8 mouse cellular contexts compared by ENCODE assay signal in genomic region chr3:27859161-27859561, GRCm38 (mm10). TPM values are rescaled to one million over a fixed set of nuclear protein-coding genes. Genes with fewer than 3 reads are reported as not detected.
A peak's percentile ranks its signal among the peaks of the same experiment; 100 is the strongest.
DNase-seq lines count a peak whose midpoint lies in the region; ATAC-seq lines count a peak whose summit lies in the region.

No protein-coding gene starts in this region.

- H3K9ac ChIP-seq in hindbrain, embryonic 11.5 days (ENCODE audit: low read depth, low read length) = no peak overlapping the region
- H3K9ac ChIP-seq in liver, embryonic 15.5 days = no peak overlapping the region
- no peak overlapping the region for H3K9ac ChIP-seq in stomach, embryonic 14.5 days (replicated peaks; ENCODE audit: low read depth, low read length)

- no peak for ATAC-seq in hindbrain, embryonic 11.5 days (ENCODE audit: low FRiP score)
- no peak for ATAC-seq in liver, embryonic 15.5 days (ENCODE audit: insufficient read depth)
- ATAC-seq in stomach, embryonic 14.5 days (ENCODE audit: insufficient number of reproducible peaks, insufficient read depth, low FRiP score, low read depth) = peak; percentile 63
- ATAC-seq in megakaryocyte-erythroid progenitor cell, adult 5-6 weeks (replicated peaks; ENCODE audit: low FRiP score, low TSS enrichment, poor library complexity, severe bottlenecking) = no peak
- ATAC-seq in cerebellum, adult (ENCODE audit: insufficient number of reproducible peaks, low FRiP score, low TSS enrichment) = no peak

- H3K27me3 ChIP-seq in hindbrain, embryonic 11.5 days (ENCODE audit: control insufficient read depth, insufficient read depth, low read length) = no peaks in the 10 kb centered on the region
- H3K27me3 ChIP-seq in liver, embryonic 15.5 days = no peaks in the 10 kb centered on the region
- H3K27me3 ChIP-seq in stomach, embryonic 14.5 days (ENCODE audit: control insufficient read depth, insufficient read depth, low read length) = no peaks in the 10 kb centered on the region

- WGBS in hindbrain, embryonic 11.5 days = 11% methylated on average over 5 of the region's 5 CpGs
- 16% methylated on average over 5 of the region's 5 CpGs for WGBS in liver, embryonic 15.5 days (ENCODE audit: insufficient replicate concordance)
- WGBS in stomach, embryonic 14.5 days = 3% methylated on average over 5 of the region's 5 CpGs

- no peak overlapping the region for H3K4me3 ChIP-seq in hindbrain, embryonic 11.5 days (ENCODE audit: low read depth, low read length)
- no peak overlapping the region for H3K4me3 ChIP-seq in liver, embryonic 15.5 days (replicated peaks)
- H3K4me3 ChIP-seq in stomach, embryonic 14.5 days (ENCODE audit: low read depth, low read length) = no peak overlapping the region

- H3K9me3 ChIP-seq in hindbrain, embryonic 11.5 days (ENCODE audit: control insufficient read depth, low read length) = no peaks in the 10 kb centered on the region
- no peaks in the 10 kb centered on the region for H3K9me3 ChIP-seq in liver, embryonic 15.5 days (replicated peaks)
- H3K9me3 ChIP-seq in stomach, embryonic 14.5 days (ENCODE audit: control insufficient read depth, low read depth, low read length) = no peaks in the 10 kb centered on the region

- H3K4me2 ChIP-seq in hindbrain, embryonic 11.5 days (replicated peaks; ENCODE audit: low read depth, low read length) = no peak overlapping the region
- H3K4me2 ChIP-seq in liver, embryonic 15.5 days = peak overlapping the region; percentile 16; the same call in 1 of the 2 replicates
- H3K4me2 ChIP-seq in stomach, embryonic 14.5 days (replicated peaks; ENCODE audit: low read depth, low read length) = peak overlapping the region; percentile 3; the same call in 1 of the 2 replicates

- peak; percentile 10 for DNase-seq in urinary bladder, postnatal 14 days (ENCODE audit: low spot score)
- no peak for DNase-seq in urinary bladder, postnatal 25 days (ENCODE audit: low spot score)
- DNase-seq in hindbrain, embryonic 11.5 days (ENCODE audit: low spot score) = peak; percentile 39
- DNase-seq in right cerebral cortex, postnatal 10 days (ENCODE audit: low spot score in 2 of 2) = no peak

- no peaks in the 10 kb centered on the region for H3K36me3 ChIP-seq in hindbrain, embryonic 11.5 days (ENCODE audit: control insufficient read depth, insufficient read depth, low read length)
- no peaks in the 10 kb centered on the region for H3K36me3 ChIP-seq in liver, embryonic 15.5 days (replicated peaks)
- H3K36me3 ChIP-seq in stomach, embryonic 14.5 days (ENCODE audit: control insufficient read depth, insufficient read depth, low read length) = no peaks in the 10 kb centered on the region

- no peak overlapping the region for H3K27ac ChIP-seq in hindbrain, embryonic 11.5 days (ENCODE audit: low read depth, low read length)
- H3K27ac ChIP-seq in liver, embryonic 15.5 days (replicated peaks) = no peak overlapping the region
- H3K27ac ChIP-seq in stomach, embryonic 14.5 days (ENCODE audit: low read length) = peak overlapping the region; percentile 52; the same call in 1 of the 2 replicates

- peaks cover 7% of the 10 kb centered on the region for H3K4me1 ChIP-seq in hindbrain, embryonic 11.5 days (replicated peaks; ENCODE audit: control insufficient read depth, insufficient read depth, low read length)
- peaks cover 7% of the 10 kb centered on the region; the same call in 1 of the 2 replicates for H3K4me1 ChIP-seq in liver, embryonic 15.5 days (replicated peaks)
- H3K4me1 ChIP-seq in stomach, embryonic 14.5 days (ENCODE audit: control insufficient read depth, insufficient read depth, low read length) = peaks cover 51% of the 10 kb centered on the region

RNA-seq across cellular contexts. Expression of gene Tmem212, which starts 37.0 kb away (rescaled TPM):
- polyA plus RNA-seq in hindbrain, embryonic 11.5 days (2014; fragmentation: Nextera tagmentation; extraction: Ambion mirVana) = not detected in 2 replicates
- not detected in 2 replicates for polyA plus RNA-seq in liver, embryonic 15.5 days (2015; fragmentation: Nextera tagmentation; extraction: Ambion mirVana)
- not detected in 2 replicates for polyA plus RNA-seq in stomach, embryonic 14.5 days (2014; fragmentation: Nextera tagmentation; extraction: Ambion mirVana)
- not detected in 2 replicates for total RNA-seq in megakaryocyte-erythroid progenitor cell, adult 5-6 weeks (2014; fragmentation: Nextera tagmentation)
- not detected in 2 replicates for total RNA-seq in megakaryocyte-erythroid progenitor cell, adult 5-6 weeks (2017)

Comparison
In these comparisons a context has a peak if more than half of its experiments do, and no peak if none do; other contexts are left out.
1. DNase-seq: peak in urinary bladder, postnatal 14 days (single experiment) and hindbrain, embryonic 11.5 days (single experiment); none in urinary bladder, postnatal 25 days (single experiment) and right cerebral cortex, postnatal 10 days (0 of 2).